Mouse (Mus musculus): ENCODE measurements around the gene Rnf130.

Gene Rnf130

DNA sequence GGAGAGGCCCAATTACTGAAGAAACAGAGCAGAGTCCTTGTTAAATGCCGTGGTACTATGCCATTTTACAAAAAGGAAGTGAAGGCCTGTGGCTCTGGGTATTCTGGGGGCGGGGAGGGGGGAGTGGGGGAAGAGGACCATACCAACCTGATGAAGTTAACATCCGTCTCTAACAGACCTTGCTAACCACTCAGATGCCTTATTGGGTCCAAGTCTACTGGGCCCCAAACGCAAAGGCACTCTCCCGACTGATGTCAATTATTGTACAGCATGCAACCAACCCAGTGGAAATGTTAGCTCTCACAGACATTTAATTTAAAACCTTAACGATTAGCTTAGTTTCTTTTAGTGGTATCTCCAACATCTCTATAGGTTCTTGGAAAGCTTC, 707 bp upstream of the Rnf130 start:
- no peak for DNase-seq (ENCODE audit: low spot score)

DNA sequence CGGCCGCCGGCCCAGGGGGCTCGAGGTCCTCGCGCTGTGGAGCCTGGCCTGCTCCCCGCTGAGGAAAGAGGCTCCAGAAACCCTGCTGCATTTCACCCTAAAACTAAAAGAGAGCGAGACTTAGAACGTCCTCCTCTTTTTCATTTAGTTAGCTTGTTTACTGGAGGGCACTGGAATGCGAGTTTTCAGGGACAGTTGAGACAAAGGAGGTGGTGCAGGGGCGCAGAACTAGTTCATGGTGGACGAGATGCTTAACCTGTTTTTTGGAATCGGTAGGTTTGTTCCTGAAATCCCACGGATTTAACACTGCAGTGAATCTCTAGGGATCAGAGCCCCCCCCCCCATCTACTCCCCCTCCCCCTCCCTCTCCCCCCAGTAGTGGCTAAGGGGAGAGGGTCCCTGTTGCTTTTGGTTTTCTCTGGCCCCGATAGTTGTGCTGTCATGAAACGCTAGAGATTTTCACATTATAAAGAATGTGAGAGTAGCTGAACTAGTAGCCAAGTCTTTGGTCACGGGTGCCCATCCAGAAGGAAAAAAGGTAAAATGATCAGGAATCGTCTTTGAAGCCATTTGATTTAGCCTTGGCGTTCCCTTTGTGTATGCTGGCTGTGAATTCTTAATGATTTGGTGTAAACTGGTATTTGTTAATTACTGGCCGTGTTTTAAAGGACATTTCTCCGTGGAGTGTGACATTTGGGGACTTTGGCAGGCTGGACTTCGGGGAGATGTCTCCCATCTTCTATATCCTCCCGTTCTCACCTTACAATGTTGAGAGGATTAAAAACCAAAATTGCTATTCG, 775 bp downstream of the Rnf130 start:
- DNase-seq (ENCODE audit: low spot score), result no peak

DNA sequence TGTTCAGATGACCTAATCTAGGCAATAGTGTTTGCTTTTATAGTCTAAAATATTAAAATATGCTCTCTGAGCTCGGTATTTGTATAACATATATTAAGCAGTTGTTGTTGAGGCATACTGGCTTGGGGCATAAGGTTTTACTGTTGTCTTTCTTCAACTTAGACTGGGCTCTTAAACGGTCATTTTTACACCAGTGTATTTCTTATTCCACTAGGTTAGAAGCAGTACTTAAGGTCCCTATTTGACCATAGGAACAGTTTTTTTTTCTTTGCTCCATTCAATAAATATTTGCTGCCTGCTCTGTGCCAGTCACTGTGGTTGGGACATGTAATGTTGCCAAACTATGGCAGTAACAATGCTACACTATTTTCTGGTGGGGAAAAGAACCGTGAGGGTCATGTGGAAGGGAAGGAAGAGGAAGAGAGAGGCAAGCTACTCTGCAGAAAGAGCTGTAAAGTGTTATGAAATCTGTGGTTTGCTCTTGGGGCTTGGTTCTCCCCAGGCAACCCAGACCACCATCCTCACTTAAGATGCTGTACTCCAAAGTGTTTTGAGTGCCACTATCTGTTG, 1.5 kb downstream of the Rnf130 start:
- DNase-seq (ENCODE audit: low spot score), result no peak

DNA sequence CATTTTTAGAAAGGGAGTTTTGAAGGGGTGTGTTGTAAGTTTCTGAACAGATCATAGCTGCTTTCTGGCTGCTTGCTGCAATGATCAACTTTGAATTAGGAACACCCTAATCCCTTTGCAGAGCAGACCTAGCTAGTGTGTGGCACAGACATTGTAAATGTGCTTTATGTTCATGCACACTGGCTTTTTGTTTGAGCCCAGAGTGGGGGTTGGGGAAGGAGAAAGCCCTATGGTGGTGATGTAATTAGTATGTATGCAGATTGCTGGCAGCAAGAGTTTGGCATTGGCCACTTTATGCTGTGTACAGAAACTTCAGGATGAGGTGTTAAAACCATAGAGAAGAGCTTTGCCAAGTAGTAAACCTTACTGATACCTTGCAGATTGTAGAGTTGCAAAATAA, 3.3 kb downstream of the Rnf130 start:
- no peak for DNase-seq (ENCODE audit: low spot score)

DNA sequence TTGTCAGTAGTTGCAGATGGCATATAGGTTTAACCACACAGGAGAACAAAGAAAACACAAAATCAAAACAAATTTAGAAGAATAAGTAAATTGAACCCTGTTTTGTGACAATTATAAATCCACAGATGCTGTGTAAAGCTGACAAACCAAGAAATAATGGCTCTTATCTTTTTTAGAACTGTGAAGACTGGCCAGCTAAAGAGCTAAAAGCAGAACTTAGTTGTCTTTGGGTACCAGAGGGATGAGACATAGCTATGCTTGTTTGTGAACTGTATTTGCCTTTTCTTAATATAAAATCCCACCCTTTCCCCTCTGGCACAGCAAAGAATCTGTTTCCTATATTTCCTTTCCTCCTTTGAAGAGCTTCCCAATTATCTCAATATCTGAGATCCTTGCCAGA, 9.0 kb downstream of the Rnf130 start:
- no peak for DNase-seq (ENCODE audit: low spot score)

- no peak for DNase-seq (ENCODE audit: low spot score)
Measured at GRCm38 (mm10) chr11:50035726-50036125, 10.6 kb downstream of the Rnf130 start.

- no peak for DNase-seq (ENCODE audit: low spot score)
Measured at GRCm38 (mm10) chr11:50036781-50037460, 11.8 kb downstream of the Rnf130 start.

DNA sequence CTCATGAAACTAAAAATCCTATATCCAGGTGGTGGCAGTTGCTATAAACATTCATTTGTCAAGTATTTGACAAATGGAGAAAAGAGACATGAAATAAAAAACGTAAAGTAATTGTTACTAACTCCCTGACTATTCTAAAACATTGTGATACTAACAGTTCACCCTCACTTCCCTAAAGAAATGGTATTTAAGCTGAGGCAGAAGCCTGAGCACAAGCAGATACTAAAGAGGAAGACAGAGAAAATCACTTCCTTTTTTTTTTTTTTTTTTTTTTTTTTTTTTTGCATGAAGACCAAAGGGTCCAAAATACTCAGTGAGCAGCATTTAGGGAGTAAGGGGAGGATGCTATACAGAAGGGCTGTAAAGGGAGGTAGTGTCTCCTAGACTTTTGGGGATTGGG, 13.6 kb downstream of the Rnf130 start:
- DNase-seq (ENCODE audit: low spot score), result no peak

- DNase-seq (ENCODE audit: low spot score), result no peak
Measured at GRCm38 (mm10) chr11:50041148-50041547, 16.0 kb downstream of the Rnf130 start.

- no peak for DNase-seq (ENCODE audit: low spot score)
Measured at GRCm38 (mm10) chr11:50042345-50042997, 17.3 kb downstream of the Rnf130 start.

GRCm38 (mm10) chr11:50044454-50044853, 19.3 kb downstream of the Rnf130 start:
- no peak for DNase-seq (ENCODE audit: low spot score)

- DNase-seq (ENCODE audit: low spot score), result no peak
Measured at GRCm38 (mm10) chr11:50047610-50048009, 22.5 kb downstream of the Rnf130 start.

DNA sequence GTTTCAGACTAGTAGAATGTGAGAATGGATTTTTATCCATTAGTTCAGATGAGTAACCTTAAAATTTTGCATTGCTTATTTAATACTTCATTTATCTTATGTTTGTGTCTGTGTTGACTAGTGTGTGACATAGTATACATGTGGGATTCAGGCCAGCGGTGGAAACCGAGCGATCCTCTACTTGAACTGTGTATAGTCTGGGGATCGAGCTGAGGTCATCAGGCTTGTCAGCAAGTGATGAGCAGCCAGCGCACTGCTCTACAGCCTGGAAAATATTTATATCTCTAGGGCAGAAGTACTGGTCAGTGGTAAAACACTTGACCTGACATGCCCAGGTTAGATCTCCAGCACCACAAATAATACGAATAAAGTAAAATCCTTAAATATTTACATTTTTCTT, 23.0 kb downstream of the Rnf130 start:
- DNase-seq (ENCODE audit: low spot score), result no peak

DNA sequence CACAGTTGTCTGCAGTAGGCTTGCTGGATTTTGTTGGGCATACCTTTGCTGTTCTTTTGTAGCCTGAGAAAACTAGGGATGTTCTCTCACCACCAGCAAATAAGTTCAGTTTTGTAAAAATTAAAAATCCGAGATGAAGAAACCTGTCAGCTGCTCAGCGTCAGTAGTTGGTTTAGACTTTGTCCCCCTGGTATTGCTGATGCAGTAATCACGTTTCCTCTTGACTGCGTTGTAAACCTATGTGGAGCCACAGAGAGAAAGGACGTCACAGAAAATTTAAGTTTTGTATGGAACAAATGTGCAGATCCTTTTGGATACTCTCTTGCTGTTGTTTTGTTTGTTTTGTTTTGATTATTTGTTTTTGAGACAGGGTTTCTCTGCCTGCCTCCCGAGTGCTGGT, 25.2 kb downstream of the Rnf130 start:
- no peak for DNase-seq (ENCODE audit: low spot score)

DNA sequence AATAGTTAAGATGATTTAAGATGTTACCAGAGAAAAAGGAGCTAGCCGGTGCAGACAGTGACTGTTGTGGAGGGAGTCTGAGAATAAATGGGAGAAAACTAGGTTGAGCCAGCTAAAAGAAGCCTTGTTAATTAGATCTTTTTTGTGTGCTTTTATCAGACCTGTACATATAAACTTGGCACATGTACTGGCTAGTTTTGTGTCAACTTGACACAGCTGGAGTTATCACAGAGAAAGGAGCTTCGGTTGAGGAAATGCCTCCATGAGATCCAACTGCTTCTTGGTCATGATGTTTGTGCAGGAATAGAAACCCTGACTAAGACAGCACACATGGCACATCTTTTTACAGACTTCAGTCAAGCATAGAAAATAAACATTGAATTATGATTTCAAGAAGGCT, 32.6 kb downstream of the Rnf130 start:
- no peak for DNase-seq (ENCODE audit: low spot score)

DNA sequence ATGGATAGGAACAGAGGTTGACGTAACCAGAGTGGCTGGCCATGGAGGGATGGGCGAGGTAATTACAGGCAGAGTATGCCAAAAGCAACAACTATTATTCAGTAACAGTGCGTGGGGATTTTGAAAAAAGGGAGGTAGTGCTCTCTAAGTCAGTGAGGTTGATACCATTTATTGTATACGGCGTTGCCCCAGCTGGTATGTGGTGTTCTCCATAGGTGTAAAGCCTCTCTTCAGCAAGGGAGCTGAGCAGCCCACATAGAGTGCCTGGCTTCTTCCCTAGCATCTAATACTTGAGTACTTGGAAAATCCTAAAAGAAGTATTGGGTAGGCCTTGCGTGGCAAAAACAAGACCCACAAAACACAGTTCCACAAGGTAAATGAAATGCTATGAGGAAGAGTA, 33.1 kb downstream of the Rnf130 start:
- DNase-seq (ENCODE audit: low spot score), result no peak

DNA sequence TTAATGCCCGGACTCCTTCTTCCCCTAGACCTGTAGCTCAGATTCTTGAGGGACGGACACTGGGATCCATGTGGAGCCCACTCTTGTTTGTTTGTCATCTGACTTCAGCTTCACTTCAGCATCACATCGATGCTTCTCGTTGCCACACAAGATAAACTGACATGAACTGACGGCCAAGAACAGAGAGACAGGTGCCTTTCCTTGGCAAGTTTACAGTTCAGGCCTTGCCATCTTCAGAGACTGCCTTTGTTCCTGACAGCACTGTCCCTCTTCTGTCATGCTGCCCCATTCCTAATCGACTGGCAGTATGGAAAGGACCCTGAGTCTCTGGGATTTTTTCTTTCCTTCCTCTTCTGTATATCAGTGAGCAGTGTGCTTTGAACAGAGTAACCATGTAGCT, 33.9 kb downstream of the Rnf130 start:
- DNase-seq (ENCODE audit: low spot score), result no peak

GRCm38 (mm10) chr11:50062116-50062515, 37.0 kb downstream of the Rnf130 start:
- DNase-seq (ENCODE audit: low spot score), result no peak

- no peak for DNase-seq (ENCODE audit: low spot score)
Measured at GRCm38 (mm10) chr11:50066088-50066487, 40.9 kb downstream of the Rnf130 start.

DNA sequence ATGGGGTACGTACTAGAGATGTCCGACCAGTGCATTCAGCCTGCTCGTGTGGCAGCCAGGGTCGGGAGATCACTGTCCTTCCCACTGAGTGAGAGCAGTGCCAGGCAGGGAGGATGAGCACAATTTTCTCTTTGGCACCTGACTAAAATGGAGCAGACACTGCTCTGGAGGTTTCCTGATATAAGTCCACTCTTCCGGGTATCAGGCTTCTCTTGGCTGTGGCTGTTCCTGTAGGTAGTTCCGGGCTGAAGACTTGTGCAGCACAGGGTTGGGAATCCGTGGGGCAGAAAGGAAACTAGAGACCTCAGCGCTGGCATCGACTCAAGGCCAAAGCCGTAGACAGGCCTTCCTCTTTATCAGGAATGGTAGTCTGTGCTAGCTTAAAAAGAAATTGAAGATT, 48.7 kb downstream of the Rnf130 start:
- no peak for DNase-seq (ENCODE audit: low spot score)

DNA sequence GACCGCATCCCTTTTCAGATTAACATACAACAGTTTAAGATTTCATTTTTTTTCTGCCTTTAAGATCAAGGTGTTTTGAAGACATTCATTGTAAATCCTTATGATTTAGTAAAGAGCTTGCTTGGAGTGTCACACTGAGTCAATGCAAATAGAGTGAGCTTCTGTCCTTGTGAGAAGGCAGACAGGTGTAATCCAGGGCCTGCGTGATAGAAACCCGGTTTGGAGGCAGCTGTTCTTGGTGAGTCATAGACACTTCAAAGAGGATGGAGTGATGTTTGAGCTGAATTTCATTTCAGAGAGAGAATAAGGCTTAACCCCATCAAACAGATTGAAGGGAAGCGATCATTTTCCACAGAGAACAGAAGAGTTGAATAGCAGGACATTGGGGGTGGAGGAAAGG, 51.6 kb downstream of the Rnf130 start:
- no peak for DNase-seq (ENCODE audit: low spot score)

DNA sequence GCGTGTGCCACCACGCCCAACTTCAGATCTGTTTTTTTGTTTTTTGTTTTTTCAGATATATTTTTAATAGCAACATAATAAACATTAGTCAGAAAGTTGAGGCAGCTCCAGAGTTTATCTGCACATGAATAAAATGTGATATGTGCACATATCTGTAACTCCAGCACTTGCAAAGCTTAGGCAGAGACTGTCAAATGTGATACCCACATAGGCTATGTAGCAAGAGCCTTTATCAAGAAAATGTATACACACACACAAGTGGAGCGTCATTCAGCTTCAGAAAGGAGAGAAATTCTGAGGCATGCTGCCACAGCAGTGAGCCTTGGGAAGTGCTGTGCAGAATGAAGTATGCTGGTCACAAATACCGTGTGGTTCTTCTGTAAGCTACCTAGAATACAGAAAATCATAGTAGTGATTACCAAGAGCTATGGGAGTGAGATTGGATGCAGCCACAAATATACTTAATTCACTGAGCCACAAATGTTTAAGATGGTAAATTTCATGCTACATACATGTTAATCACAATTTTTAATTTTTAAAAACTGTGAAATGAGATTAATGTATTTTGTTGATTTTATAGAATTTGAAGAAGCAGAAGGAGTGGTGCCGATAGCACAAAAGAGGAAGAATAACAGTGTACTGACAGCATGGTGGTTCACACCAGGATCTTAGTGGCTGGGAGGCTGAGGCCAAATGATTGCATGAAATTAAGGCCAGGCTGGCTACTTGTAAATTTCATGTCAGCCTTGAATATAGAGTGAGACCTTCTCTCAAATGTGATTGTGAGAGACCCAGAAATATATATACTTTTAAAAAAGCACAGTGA, 56.4 kb downstream of the Rnf130 start:
- no peak for DNase-seq (ENCODE audit: low spot score)
